Mouse (Mus musculus) kidney, adult 8-10 months (tissue): ENCODE results near the gene Mmd.

ENCODE experiments used
- DNase-seq, 2 experiments: peaks; one replicate each; pipeline ENCODE4 v3.0.0; 2022

Mmd gene

GRCm38 (mm10) chr11:90284079-90284478, 34.8 kb downstream of the Mmd start:
- DNase-seq, result no peak

- no peak for DNase-seq
These were observed 35.4 kb downstream of the Mmd start for GRCm38 (mm10) chr11:90284623-90285022.

- DNase-seq, result no peak
These were observed 37.4 kb downstream of the Mmd start for GRCm38 (mm10) chr11:90286550-90287154.

GRCm38 (mm10) chr11:90291156-90291555, 41.9 kb downstream of the Mmd start:
- no peak for DNase-seq

- DNase-seq, result no peak
These were observed 43.5 kb downstream of the Mmd start for GRCm38 (mm10) chr11:90292766-90293165.

GRCm38 (mm10) chr11:90294622-90295021, 45.4 kb downstream of the Mmd start:
- no peak for DNase-seq

- no peak for DNase-seq
These were observed 56.8 kb downstream of the Mmd start for GRCm38 (mm10) chr11:90306067-90306466.

- DNase-seq, result peak; percentile 46 to 72
These were observed 57.7 kb downstream of the Mmd start for GRCm38 (mm10) chr11:90306993-90307392.

GRCm38 (mm10) chr11:90314606-90315005, 65.3 kb downstream of the Mmd start:
- DNase-seq, result no peak

- peak; percentile 31 to 62 for DNase-seq
These were observed 68.2 kb downstream of the Mmd start for GRCm38 (mm10) chr11:90317482-90317881.

GRCm38 (mm10) chr11:90320922-90321321, 71.7 kb downstream of the Mmd start:
- DNase-seq, result no peak

GRCm38 (mm10) chr11:90324597-90324996, 75.3 kb downstream of the Mmd start:
- no peak for DNase-seq

- no peak for DNase-seq
These were observed 76.9 kb downstream of the Mmd start for GRCm38 (mm10) chr11:90326146-90326545.

- DNase-seq, result no peak
These were observed 77.6 kb downstream of the Mmd start for GRCm38 (mm10) chr11:90326836-90327235.
